Mouse (Mus musculus) erythroid progenitor cell, adult 5-6 weeks (primary cell): ENCODE results near the gene Nudt9. TPM values are rescaled to one million over a fixed set of nuclear protein-coding genes. Genes with fewer than 3 reads are reported as not detected.

Experiments
- ATAC-seq: replicated peaks from 2 replicates; pipeline ENCODE4 v1.8.0; 2016; ENCODE audit warnings: moderate number of reproducible peaks, mild to moderate bottlenecking, moderate TSS enrichment, inconsistent platforms; ENCODE audit not compliant: poor library complexity, low FRiP score, severe bottlenecking
- total RNA-seq, 2 experiments: library from RNA; stranded (forward) in 1 of 2; stranded (reverse) in 1 of 2; fragments of 150-400 nt in 1 of 2; fragments of 186-747, 209-891 nt in 1 of 2; gene quantifications; 2 replicates each; pipeline versions ENCODE4 v1.2.3 to v1.2.4; 2015 to 2017; ENCODE audit warnings: low replicate concordance in 2 of 2

Nudt9 gene
- total RNA-seq, 2 experiments from 2014 or later, result 51.6 to 61.9 TPM

DNA sequence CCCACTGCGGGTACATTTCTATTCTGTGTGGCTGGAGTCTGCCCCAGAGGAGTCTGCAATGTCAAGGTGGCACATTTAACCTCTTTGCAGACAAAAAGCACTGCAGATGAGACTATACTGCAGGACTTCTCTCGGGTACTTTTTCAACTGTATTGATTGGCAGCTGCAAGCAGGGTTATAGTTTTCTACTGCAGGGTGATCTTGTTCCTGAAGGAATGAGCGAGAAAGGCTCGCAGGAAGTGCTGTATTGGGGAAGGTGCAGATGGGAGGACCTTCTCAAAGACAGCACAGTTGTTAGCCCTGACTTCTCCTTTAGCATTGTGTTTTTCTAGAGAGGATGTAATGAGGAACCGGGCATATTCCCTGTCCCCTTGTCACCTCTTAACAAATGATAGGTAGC lies 66.4 kb downstream of the Nudt9 start:
- no peak for ATAC-seq

DNA sequence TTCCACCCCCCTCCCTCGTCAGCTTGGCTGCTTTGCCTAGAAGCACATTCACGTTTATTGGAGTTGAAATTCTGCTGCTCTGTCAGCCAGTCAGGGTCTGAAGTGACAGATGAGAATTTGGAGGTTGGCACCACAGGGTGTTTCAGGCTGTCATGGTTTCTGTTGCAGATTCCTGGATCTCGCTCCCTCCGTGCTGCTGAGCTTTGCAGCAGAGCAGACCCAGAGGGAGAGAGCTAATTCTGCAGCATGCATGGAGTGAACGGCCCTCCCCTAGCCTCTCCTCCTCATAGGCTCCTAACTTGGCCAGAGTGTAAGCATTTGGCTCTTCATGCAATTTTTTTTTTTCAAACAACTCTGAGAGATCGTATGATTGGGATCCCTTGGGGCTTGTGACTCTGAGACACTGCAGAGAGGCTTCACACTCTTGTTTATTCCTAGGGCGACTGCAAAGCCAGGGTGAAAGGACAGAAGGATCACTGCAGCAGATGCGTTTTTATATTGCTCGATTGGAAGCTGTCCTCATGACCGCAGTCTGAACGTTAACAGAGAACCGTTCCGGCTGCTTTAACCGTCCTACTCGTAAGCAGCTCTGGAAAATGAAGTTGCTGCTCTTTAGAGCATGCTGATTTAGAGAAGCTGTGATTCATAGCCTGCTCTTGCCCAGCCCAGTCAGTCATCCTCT lies 67.5 kb downstream of the Nudt9 start, which contains the start of gene Sparcl1:
Gene Sparcl1, minus strand, starts transcription at position 243 of the 682 bp plus-strand sequence.
- ATAC-seq, result no peak

Other genes with a start within 250 kb of the Nudt9 start
- 0.42 TPM in 1 of 2 replicates, not detected in the other for gene Klhl8, start 135.0 kb upstream of the Nudt9 start, total RNA-seq (2015; ENCODE audit: low replicate concordance)
- gene Klhl8, start 135.0 kb upstream of the Nudt9 start, total RNA-seq (2017; ENCODE audit: low replicate concordance), result 0.53 TPM in 1 of 2 replicates, not detected in the other
- gene Hsd17b13, start 68.9 kb upstream of the Nudt9 start, total RNA-seq (2015; ENCODE audit: low replicate concordance), result not detected in 2 replicates
- gene Hsd17b13, start 68.9 kb upstream of the Nudt9 start, total RNA-seq (2017; ENCODE audit: low replicate concordance), result not detected in 2 replicates
- gene Hsd17b11, start 24.4 kb upstream of the Nudt9 start, total RNA-seq (2015; ENCODE audit: low replicate concordance), result 10.8 and 18.0 TPM in 2 replicates
- gene Hsd17b11, start 24.4 kb upstream of the Nudt9 start, total RNA-seq (2017; ENCODE audit: low replicate concordance), result 4.7 and 9.0 TPM in 2 replicates
- gene Gm17660, start 31.3 kb downstream of the Nudt9 start, total RNA-seq (2015; ENCODE audit: low replicate concordance), result not detected in 2 replicates
- not detected in 2 replicates for gene Gm17660, start 31.3 kb downstream of the Nudt9 start, total RNA-seq (2017; ENCODE audit: low replicate concordance)
- gene Sparcl1, start 67.4 kb downstream of the Nudt9 start, total RNA-seq (2015; ENCODE audit: low replicate concordance), result not detected in 2 replicates
- not detected in 2 replicates for gene Sparcl1, start 67.4 kb downstream of the Nudt9 start, total RNA-seq (2017; ENCODE audit: low replicate concordance)
- gene Dspp, start 124.4 kb downstream of the Nudt9 start, total RNA-seq (2015; ENCODE audit: low replicate concordance), result not detected in 2 replicates
- gene Dspp, start 124.4 kb downstream of the Nudt9 start, total RNA-seq (2017; ENCODE audit: low replicate concordance), result not detected in 2 replicates
- not detected in 2 replicates for gene Dmp1, start 156.3 kb downstream of the Nudt9 start, total RNA-seq (2015; ENCODE audit: low replicate concordance)
- gene Dmp1, start 156.3 kb downstream of the Nudt9 start, total RNA-seq (2017; ENCODE audit: low replicate concordance), result not detected in 2 replicates